Mouse (Mus musculus) intestine, postnatal 0 days (tissue): ENCODE measurements around the gene Itga10. TPM values are rescaled to one million over a fixed set of nuclear protein-coding genes. Genes with fewer than 3 reads are reported as not detected.

Experiments
- ATAC-seq: fragments of 200-750 bp; cut with Nextera tagmentation; 2 replicates; pipeline ENCODE4 v1.8.0; 2017; ENCODE audit warnings: mild to moderate bottlenecking, moderate TSS enrichment, moderate library complexity
- H3K27ac ChIP-seq: fragments of 300-500 bp; sonication (generic); 2 replicates; pipeline ENCODE4 v1.5.1; 2014; ENCODE audit warnings: mild to moderate bottlenecking, low read depth, low read length, moderate library complexity
- H3K27me3 ChIP-seq: fragments of 300-500 bp; sonication (generic); replicated peaks from 2 replicates; pipeline ENCODE4 v1.6.1; 2014; ENCODE audit warnings: low read length, mixed read lengths; ENCODE audit not compliant: control insufficient read depth, insufficient read depth
- H3K36me3 ChIP-seq: fragments of 300-500 bp; sonication (generic); 2 replicates; pipeline ENCODE4 v1.6.1; 2014; ENCODE audit warnings: mild to moderate bottlenecking, moderate library complexity; ENCODE audit not compliant: control insufficient read depth, insufficient read depth
- H3K4me1 ChIP-seq: fragments of 300-500 bp; sonication (generic); replicated peaks from 2 replicates; pipeline ENCODE4 v1.6.1; 2014; ENCODE audit warnings: antibody characterized with exemption, low read length, mixed read lengths; ENCODE audit not compliant: control insufficient read depth, insufficient read depth
- H3K4me2 ChIP-seq: fragments of 300-500 bp; sonication (generic); replicated peaks from 2 replicates; pipeline ENCODE4 v1.6.1; 2014; ENCODE audit warnings: low read depth, mild to moderate bottlenecking, moderate library complexity
- H3K4me3 ChIP-seq: fragments of 300-500 bp; sonication (generic); 2 replicates; pipeline ENCODE4 v1.5.1; 2014; ENCODE audit warnings: low read depth, low read length
- H3K9ac ChIP-seq: fragments of 300-500 bp; sonication (generic); 2 replicates; pipeline ENCODE4 v1.6.1; 2014; ENCODE audit warnings: mild to moderate bottlenecking, low read depth, low read length
- H3K9me3 ChIP-seq: fragments of 300-500 bp; sonication (generic); 2 replicates; pipeline ENCODE4 v1.6.1; 2016; ENCODE audit warnings: mixed run types; ENCODE audit not compliant: control insufficient read depth
- CTCF ChIP-seq: sonication (generic); IDR thresholded peaks from 2 replicates; pipeline ENCODE4 v1.5.1; 2016; ENCODE audit warnings: low read depth, mild to moderate bottlenecking, control low read depth, antibody characterized with exemption, moderate library complexity
- WGBS: fragments of 180-500 bp; shearing (Covaris S2); extraction: QIAGEN DNeasy Blood & Tissue Kit; methylation state at CpG from one replicate; pipeline ENCODE4 v1.1.7; 2014; 5-methylcytosine and 5-hydroxymethylcytosine counted together
- polyA plus RNA-seq: library from polyadenylated mRNA; unstranded; fragments of >200 nt; fragmentation: Nextera tagmentation; extraction: Ambion mirVana; gene quantifications from 2 replicates; pipeline ENCODE4 v1.2.1, GENCODE M21; 2015

Gene Itga10
- polyA plus RNA-seq = 0.17 and 0.21 TPM in 2 replicates

DNA sequence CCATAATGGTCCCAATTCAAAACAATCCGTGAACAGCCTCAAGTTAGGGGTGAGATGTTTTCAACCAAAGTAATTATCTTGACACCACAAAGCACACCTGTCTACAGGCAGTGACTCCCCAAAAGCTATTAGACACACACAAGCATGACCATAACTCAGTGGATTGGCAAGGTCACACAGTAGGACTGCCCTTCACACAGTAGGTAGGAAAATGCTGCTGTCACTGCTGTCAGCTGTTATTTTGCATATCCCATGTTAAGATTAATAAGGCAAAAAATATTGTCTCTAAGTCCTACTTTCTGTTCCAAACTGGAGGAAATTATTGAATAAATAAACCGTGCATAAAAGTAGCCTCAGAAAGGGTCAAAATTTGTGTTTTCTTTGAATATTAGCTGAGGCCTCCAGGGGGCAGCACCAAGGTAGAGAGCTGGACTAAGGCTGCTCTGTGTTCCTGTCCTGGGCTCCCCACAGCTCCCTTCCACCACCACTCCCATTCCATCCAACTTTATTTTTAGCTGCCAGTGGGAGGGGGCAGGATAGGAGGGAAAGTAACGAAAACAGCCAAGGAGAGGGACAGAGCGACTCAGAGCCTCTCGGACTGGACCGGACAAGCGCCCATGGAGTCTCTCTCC lies at the start of gene Itga10:
Gene Itga10 (plus strand): TSS at position 567 of the 632 bp plus-strand sequence.
- H3K27ac ChIP-seq = no peak within 1 kb of the TSS
- no peak within 1 kb of the TSS for H3K9ac ChIP-seq
- peak; percentile 71 for TF ChIP-seq CTCF
- no peak within 1 kb of the TSS for H3K4me2 ChIP-seq
- no peaks in the 10 kb centered on the region for H3K4me1 ChIP-seq
- peak; percentile 32; the same call in 1 of the 2 replicates for ATAC-seq
- H3K4me3 ChIP-seq = no peak within 1 kb of the TSS
- H3K36me3 ChIP-seq = peaks cover 30% of the 10 kb centered on the region
- no peaks in the 10 kb centered on the region for H3K27me3 ChIP-seq
- no peaks in the 10 kb centered on the region for H3K9me3 ChIP-seq
- 62% methylated on average over 7 of the region's 7 CpGs for WGBS

DNA sequence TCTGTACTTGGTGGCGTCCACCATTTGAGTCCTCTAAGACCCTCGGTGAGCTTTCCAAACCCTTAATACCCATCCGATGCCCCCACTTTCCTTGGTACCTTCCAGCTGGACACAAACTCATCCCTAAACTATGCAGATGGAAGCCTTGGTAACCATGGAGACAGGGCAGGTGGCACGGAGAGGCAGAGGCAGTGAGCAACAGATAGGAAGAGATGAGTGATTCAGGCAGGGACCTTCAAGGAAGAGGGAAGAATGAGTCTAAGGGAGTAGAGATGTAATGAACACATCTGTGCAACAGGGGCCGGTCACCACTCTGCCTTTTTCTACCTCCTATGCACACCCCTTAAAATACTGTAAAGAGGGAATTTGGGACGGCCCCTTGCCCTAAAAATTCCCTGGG lies 49.7 kb upstream of the Itga10 start:
- 27% methylated on average over 6 of the region's 6 CpGs for WGBS

DNA sequence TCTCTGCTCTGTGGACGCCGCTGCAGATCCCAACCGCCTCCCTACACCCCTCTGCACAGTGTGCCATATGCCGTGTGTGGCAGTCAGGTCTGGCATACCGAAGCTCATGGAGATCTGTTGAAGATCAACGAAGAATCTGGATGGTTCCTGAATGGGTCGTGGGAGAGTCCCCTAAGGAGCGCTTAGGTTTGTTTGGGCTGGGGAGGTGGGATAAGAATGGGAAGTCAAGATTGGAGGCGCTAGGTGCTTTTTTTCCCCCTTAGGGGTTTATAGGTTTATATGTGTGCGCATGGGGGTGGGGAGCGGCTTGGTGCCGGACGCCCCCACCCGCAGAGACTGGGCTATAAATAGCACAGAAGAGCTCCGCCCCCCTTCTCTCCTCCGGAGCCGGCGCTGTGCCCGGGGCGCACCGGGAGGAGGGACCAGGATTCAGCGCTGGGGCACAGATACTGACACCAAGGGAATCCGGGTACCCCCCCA lies 49.1 kb upstream of the Itga10 start, which contains the start of gene Ankrd34a:
Gene Ankrd34a (plus strand): TSS at position 409 of the 480 bp plus-strand sequence.
- 1% methylated on average over 21 of the region's 23 CpGs for WGBS
- H3K4me2 ChIP-seq = peak within 1 kb of the TSS; percentile 71
- H3K9ac ChIP-seq = peak within 1 kb of the TSS; percentile 43
- H3K9me3 ChIP-seq = no peaks in the 10 kb centered on the region
- H3K27ac ChIP-seq = no peak within 1 kb of the TSS
- peak within 1 kb of the TSS; percentile 43 for H3K4me3 ChIP-seq
- no peak for TF ChIP-seq CTCF
- no peak for ATAC-seq
- H3K4me1 ChIP-seq = peaks cover 12% of the 10 kb centered on the region; the same call in 1 of the 2 replicates
- peaks cover 46% of the 10 kb centered on the region for H3K27me3 ChIP-seq
- no peaks in the 10 kb centered on the region for H3K36me3 ChIP-seq

More for the DNA sequence above, 49.7 kb upstream of the Itga10 start:
- no peaks in the 10 kb centered on the region for H3K36me3 ChIP-seq
- no peak for ATAC-seq
- H3K9me3 ChIP-seq = no peaks in the 10 kb centered on the region
- H3K4me1 ChIP-seq = peaks cover 12% of the 10 kb centered on the region; the same call in 1 of the 2 replicates
- TF ChIP-seq CTCF = no peak
- H3K27me3 ChIP-seq = peaks cover 42% of the 10 kb centered on the region
- H3K9ac ChIP-seq = no peak overlapping the region
- no peak overlapping the region for H3K27ac ChIP-seq
- peak overlapping the region; percentile 71; the same call in 1 of the 2 replicates for H3K4me2 ChIP-seq
- H3K4me3 ChIP-seq = no peak overlapping the region

DNA sequence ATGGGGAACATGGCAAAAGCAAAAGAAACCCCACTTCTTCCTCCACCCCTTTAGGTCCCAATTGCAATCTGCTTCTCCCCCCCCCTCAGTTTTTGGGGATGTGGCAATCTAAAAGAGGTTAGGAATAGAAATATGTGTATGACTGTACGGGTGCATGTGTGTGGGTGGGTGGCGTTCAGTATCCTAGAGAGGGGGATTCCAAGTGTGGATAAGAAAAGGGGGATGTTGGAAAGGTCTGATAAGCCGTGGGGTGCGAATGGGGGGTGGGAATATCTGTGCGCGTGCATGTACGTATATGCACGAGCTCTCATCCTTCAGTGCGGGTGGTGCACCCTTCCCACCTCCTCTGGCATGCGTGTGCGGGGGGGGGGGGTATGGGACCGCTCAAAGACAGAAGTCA lies 48.5 kb upstream of the Itga10 start:
- no peak for ATAC-seq
- no peaks in the 10 kb centered on the region for H3K9me3 ChIP-seq
- WGBS = 2% methylated on average over 11 of the region's 12 CpGs

DNA sequence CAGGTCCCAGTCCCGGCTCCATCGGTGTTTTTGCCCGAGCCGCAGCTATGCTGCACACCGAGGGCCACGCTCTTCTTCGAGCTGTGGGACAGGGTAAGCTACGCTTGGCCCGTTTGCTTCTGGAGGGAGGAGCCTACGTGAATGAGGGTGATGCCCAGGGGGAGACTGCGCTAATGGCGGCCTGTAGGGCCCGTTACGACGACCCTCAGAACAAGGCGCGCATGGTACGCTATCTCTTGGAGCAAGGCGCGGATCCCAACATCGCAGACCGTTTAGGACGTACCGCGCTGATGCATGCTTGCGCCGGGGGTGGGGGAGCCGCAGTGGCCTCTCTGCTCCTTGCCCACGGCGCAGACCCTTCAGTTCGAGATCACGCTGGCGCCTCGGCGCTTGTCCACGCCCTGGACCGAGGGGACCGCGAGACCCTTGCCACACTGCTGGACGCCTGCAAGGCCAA lies 47.9 kb upstream of the Itga10 start:
- Histone ChIP-seq H3K27me3 (peaks cover 48% of the 10 kb centered on the region), H3K9ac (peak overlapping the region; percentile 27), H3K27ac (no peak overlapping the region), H3K4me1 (peaks cover 12% of the 10 kb centered on the region; the same call in 1 of the 2 replicates), H3K9me3 (no peaks in the 10 kb centered on the region), H3K4me2 (peak overlapping the region; percentile 71), H3K4me3 (peak overlapping the region; percentile 43), H3K36me3 (no peaks in the 10 kb centered on the region)
- TF ChIP-seq CTCF = no peak
- under 1% methylated on average over 40 of the region's 40 CpGs for WGBS
- no peak for ATAC-seq

More for the DNA sequence above, 48.5 kb upstream of the Itga10 start:
- Histone ChIP-seq H3K4me2 (peak overlapping the region; percentile 71), H3K27me3 (peaks cover 48% of the 10 kb centered on the region), H3K27ac (no peak overlapping the region), H3K36me3 (no peaks in the 10 kb centered on the region), H3K9ac (0 out of 2 replicates have a peak overlapping the region, but pooled peaks have one; percentile 27), H3K4me3 (peak overlapping the region; percentile 43), H3K4me1 (peaks cover 12% of the 10 kb centered on the region; the same call in 1 of the 2 replicates)
- TF ChIP-seq CTCF = no peak
